Mouse (Mus musculus) embryonic facial prominence, embryonic 10.5 days (tissue): ENCODE data around the gene Herc6. TPM values are rescaled to one million over a fixed set of nuclear protein-coding genes. Genes with fewer than 3 reads are reported as not detected.
A peak's percentile ranks its signal among the peaks of the same experiment; 100 is the strongest.

Experiments
- DNase-seq: peaks from one replicate; pipeline ENCODE4 v3.0.0-alpha.2; 2017; ENCODE audit warnings: low spot score
- H3K27ac ChIP-seq: fragments of 300-500 bp; sonication (generic); replicated peaks from 2 replicates; pipeline ENCODE4 v1.5.1; 2016; ENCODE audit warnings: mild to moderate bottlenecking
- H3K27me3 ChIP-seq: fragments of 300-500 bp; sonication (generic); replicated peaks from 2 replicates; pipeline ENCODE4 v1.6.1; 2016; ENCODE audit warnings: low read depth, mild to moderate bottlenecking; ENCODE audit not compliant: poor library complexity, severe bottlenecking
- H3K36me3 ChIP-seq: fragments of 300-500 bp; sonication (generic); replicated peaks from 2 replicates; pipeline ENCODE4 v1.6.1; 2016; ENCODE audit warnings: mild to moderate bottlenecking, moderate library complexity
- H3K4me1 ChIP-seq: fragments of 300-500 bp; sonication (generic); 2 replicates; pipeline ENCODE4 v1.6.1; 2016
- H3K4me3 ChIP-seq: fragments of 300-500 bp; sonication (generic); 2 replicates; pipeline ENCODE4 v1.5.1; 2016; ENCODE audit warnings: mild to moderate bottlenecking, moderate library complexity
- H3K9me3 ChIP-seq: fragments of 300-500 bp; sonication (generic); 2 replicates; pipeline ENCODE4 v1.6.1; 2016; ENCODE audit warnings: mild to moderate bottlenecking
- WGBS: fragments of 180-500 bp; shearing (Covaris S2); methylation state at CpG from one replicate; pipeline ENCODE4 v1.1.7; 2016; 5-methylcytosine and 5-hydroxymethylcytosine counted together
- polyA plus RNA-seq: library from polyadenylated mRNA; unstranded; fragments of >200 nt; fragmentation: Nextera tagmentation; extraction: Ambion mirVana; gene quantifications from 2 replicates; pipeline ENCODE4 v1.2.1, GENCODE M21; 2016

Herc6 gene
- polyA plus RNA-seq, 1 experiment from 2014 or later: 3.2 TPM

GRCm38 (mm10) chr6:57702743-57703499 is 122.1 kb downstream of the Herc6 start:
- peaks cover 15% of the 10 kb centered on the region for H3K4me1 ChIP-seq

GRCm38 (mm10) chr6:57703703-57704102 is 122.9 kb downstream of the Herc6 start:
- 43% methylated on average over 2 of the region's 2 CpGs for WGBS
- Histone ChIP-seq H3K36me3 (no peaks in the 10 kb centered on the region), H3K27me3 (no peaks in the 10 kb centered on the region), H3K27ac (peak overlapping the region; percentile 99), H3K4me1 (peaks cover 15% of the 10 kb centered on the region), H3K9me3 (no peaks in the 10 kb centered on the region), H3K4me3 (peak overlapping the region; percentile 81)
- no peak for DNase-seq

More at GRCm38 (mm10) chr6:57702743-57703499, 122.1 kb downstream of the Herc6 start:
- DNase-seq: peak; percentile 95
- no peaks in the 10 kb centered on the region for H3K9me3 ChIP-seq
- H3K36me3 ChIP-seq: no peaks in the 10 kb centered on the region
- peak overlapping the region; percentile 81 for H3K4me3 ChIP-seq
- under 1% methylated on average over 59 of the region's 59 CpGs for WGBS
- no peaks in the 10 kb centered on the region for H3K27me3 ChIP-seq
- H3K27ac ChIP-seq: peak overlapping the region; percentile 99

- 96% methylated on average over 1 of the region's 1 CpGs for WGBS
Observed at GRCm38 (mm10) chr6:57706721-57707120, 125.9 kb downstream of the Herc6 start.

GRCm38 (mm10) chr6:57711726-57712125 is 130.9 kb downstream of the Herc6 start:
- no peak overlapping the region for H3K4me3 ChIP-seq
- no peaks in the 10 kb centered on the region for H3K27me3 ChIP-seq
- no peak for DNase-seq
- peaks cover 6% of the 10 kb centered on the region; the same call in 1 of the 2 replicates for H3K36me3 ChIP-seq
- H3K27ac ChIP-seq: no peak overlapping the region
- no peaks in the 10 kb centered on the region for H3K4me1 ChIP-seq
- WGBS: 40% methylated on average over 1 of the region's 1 CpGs
- no peaks in the 10 kb centered on the region for H3K9me3 ChIP-seq

More at GRCm38 (mm10) chr6:57706721-57707120, 125.9 kb downstream of the Herc6 start:
- Histone ChIP-seq H3K36me3 (no peaks in the 10 kb centered on the region), H3K9me3 (no peaks in the 10 kb centered on the region), H3K27ac (no peak overlapping the region), H3K4me3 (no peak overlapping the region), H3K27me3 (no peaks in the 10 kb centered on the region), H3K4me1 (peaks cover 9% of the 10 kb centered on the region)
- no peak for DNase-seq

Other genes with a start within 250 kb of the Herc6 start
- gene Vmn1r17, start 217.3 kb upstream of the Herc6 start, polyA plus RNA-seq: not detected in 2 replicates
- not detected in 2 replicates for gene Vmn1r18, start 185.2 kb upstream of the Herc6 start, polyA plus RNA-seq
- gene Vmn1r19, start 177.2 kb upstream of the Herc6 start, polyA plus RNA-seq: not detected in 2 replicates
- gene Vmn1r20, start 152.1 kb upstream of the Herc6 start, polyA plus RNA-seq: not detected in 2 replicates
- 3.9 and 4.8 TPM in 2 replicates for gene Ppm1k, start 45.5 kb upstream of the Herc6 start, polyA plus RNA-seq
- gene Pyurf, start 111.1 kb downstream of the Herc6 start, polyA plus RNA-seq: 19.1 and 21.0 TPM in 2 replicates
- 33.8 and 36.6 TPM in 2 replicates for gene Lancl2, start 121.5 kb downstream of the Herc6 start, polyA plus RNA-seq
- gene Vopp1, start 244.2 kb downstream of the Herc6 start, polyA plus RNA-seq: 63.3 and 66.0 TPM in 2 replicates